Mouse (Mus musculus): ENCODE data around the gene Gins2.

- no peak for TF ChIP-seq POLR2A (IDR thresholded peaks at IDR 0.05; ENCODE audit: borderline replicate concordance, extremely low read depth, low read depth, low read length)
- no peak for TF ChIP-seq CTCF (IDR thresholded peaks at IDR 0.05; ENCODE audit: insufficient read depth, low read length)
These were observed 45.3 kb upstream of the Gins2 start for GRCm38 (mm10) chr8:120634329-120634839.

Measured in lung, adult 2 months (tissue).